Mouse (Mus musculus) embryonic facial prominence, embryonic 14.5 days (tissue): ENCODE measurements around the gene Htatip2. TPM values are rescaled to one million over a fixed set of nuclear protein-coding genes. Genes with fewer than 3 reads are reported as not detected.

Experiments
- ATAC-seq: fragments of 200-750 bp; cut with Nextera tagmentation; 2 replicates; pipeline ENCODE4 v1.8.0; 2017; ENCODE audit warnings: low read depth, moderate number of reproducible peaks, moderate TSS enrichment
- DNase-seq: peaks from one replicate; pipeline ENCODE4 v3.0.0-alpha.2; 2015; ENCODE audit warnings: low spot score
- H3K27ac ChIP-seq: fragments of 300-500 bp; sonication (generic); replicated peaks from 2 replicates; pipeline ENCODE4 v1.5.1; 2014; ENCODE audit warnings: low read depth, mild to moderate bottlenecking, low read length, moderate library complexity
- H3K27me3 ChIP-seq: fragments of 300-500 bp; sonication (generic); replicated peaks from 2 replicates; pipeline ENCODE4 v1.6.1; 2014; ENCODE audit warnings: low read length; ENCODE audit not compliant: control insufficient read depth, insufficient read depth
- H3K36me3 ChIP-seq: fragments of 300-500 bp; sonication (generic); 2 replicates; pipeline ENCODE4 v1.6.1; 2014; ENCODE audit warnings: low read length, mixed read lengths; ENCODE audit not compliant: control insufficient read depth, insufficient read depth
- H3K4me1 ChIP-seq: fragments of 300-500 bp; sonication (generic); 2 replicates; pipeline ENCODE4 v1.6.1; 2014; ENCODE audit warnings: antibody characterized with exemption, low read length; ENCODE audit not compliant: control insufficient read depth, insufficient read depth
- H3K4me2 ChIP-seq: fragments of 300-500 bp; sonication (generic); 2 replicates; pipeline ENCODE4 v1.6.1; 2014; ENCODE audit warnings: low read depth, mild to moderate bottlenecking, low read length, moderate library complexity, mixed read lengths
- H3K4me3 ChIP-seq: fragments of 300-500 bp; sonication (generic); 2 replicates; pipeline ENCODE4 v1.5.1; 2014; ENCODE audit warnings: low read depth, mild to moderate bottlenecking, low read length
- H3K9ac ChIP-seq: fragments of 300-500 bp; sonication (generic); 2 replicates; pipeline ENCODE4 v1.6.1; 2014; ENCODE audit warnings: low read depth, mild to moderate bottlenecking, low read length, moderate library complexity, mixed read lengths
- H3K9me3 ChIP-seq: fragments of 300-500 bp; sonication (generic); 2 replicates; pipeline ENCODE4 v1.6.1; 2016; ENCODE audit warnings: low read length; ENCODE audit not compliant: control insufficient read depth
- WGBS: fragments of 180-500 bp; shearing (Covaris S2); extraction: QIAGEN DNeasy Blood & Tissue Kit; methylation state at CpG from one replicate; pipeline ENCODE4 v1.1.7; 2014; 5-methylcytosine and 5-hydroxymethylcytosine counted together
- polyA plus RNA-seq: library from polyadenylated mRNA; unstranded; fragments of >200 nt; fragmentation: Nextera tagmentation; extraction: Ambion mirVana; gene quantifications from 2 replicates; pipeline ENCODE4 v1.2.1, GENCODE M21; 2014

Gene Htatip2
- polyA plus RNA-seq, 1 experiment from 2014 or later, result 10.5 TPM

- H3K4me3 ChIP-seq, result peak within 1 kb of the TSS; percentile 71
- peak; percentile 98 for DNase-seq
- H3K9me3 ChIP-seq, result no peaks in the 10 kb centered on the region
- H3K27me3 ChIP-seq, result no peaks in the 10 kb centered on the region
- ATAC-seq, result peak; percentile 98
- no peaks in the 10 kb centered on the region for H3K4me1 ChIP-seq
- H3K9ac ChIP-seq, result peak within 1 kb of the TSS; percentile 80
- peak within 1 kb of the TSS; percentile 74 for H3K27ac ChIP-seq
- peak within 1 kb of the TSS; percentile 79 for H3K4me2 ChIP-seq
- H3K36me3 ChIP-seq, result peaks cover 24% of the 10 kb centered on the region
- WGBS, result under 1% methylated on average over 42 of the region's 92 CpGs
Measured at GRCm38 (mm10) chr7:49778114-49778901, 19.4 kb downstream of the Htatip2 start, which contains the start of gene Prmt3. TSS of gene Prmt3 (plus strand) at chr7:49778346.

GRCm38 (mm10) chr7:49778904-49779615 is 20.1 kb downstream of the Htatip2 start:
- Histone ChIP-seq H3K9ac (peak overlapping the region; percentile 80), H3K9me3 (no peaks in the 10 kb centered on the region), H3K4me3 (peak overlapping the region; percentile 71), H3K36me3 (peaks cover 29% of the 10 kb centered on the region), H3K4me2 (peak overlapping the region; percentile 79), H3K4me1 (no peaks in the 10 kb centered on the region), H3K27me3 (no peaks in the 10 kb centered on the region), H3K27ac (no peak overlapping the region)
- ATAC-seq, result no peak
- no peak for DNase-seq
- 71% methylated on average over 12 of the region's 12 CpGs for WGBS

GRCm38 (mm10) chr7:49783017-49783416 is 24.1 kb downstream of the Htatip2 start:
- Histone ChIP-seq H3K9ac (no peak overlapping the region), H3K36me3 (peaks cover 54% of the 10 kb centered on the region), H3K4me2 (no peak overlapping the region), H3K4me3 (no peak overlapping the region), H3K27ac (no peak overlapping the region), H3K27me3 (no peaks in the 10 kb centered on the region), H3K9me3 (no peaks in the 10 kb centered on the region), H3K4me1 (no peaks in the 10 kb centered on the region)
- DNase-seq (no peak), ATAC-seq (no peak)
- WGBS, result 92% methylated on average over 2 of the region's 2 CpGs

- H3K36me3 ChIP-seq, result peaks cover 70% of the 10 kb centered on the region
- 88% methylated on average over 7 of the region's 7 CpGs for WGBS
Measured at GRCm38 (mm10) chr7:49785141-49785540, 26.2 kb downstream of the Htatip2 start.

GRCm38 (mm10) chr7:49786618-49787382 is 27.9 kb downstream of the Htatip2 start:
- ATAC-seq, result no peak
- no peak overlapping the region for H3K4me3 ChIP-seq

More at GRCm38 (mm10) chr7:49785141-49785540, 26.2 kb downstream of the Htatip2 start:
- Histone ChIP-seq H3K27me3 (no peaks in the 10 kb centered on the region), H3K4me1 (no peaks in the 10 kb centered on the region), H3K9ac (no peak overlapping the region), H3K9me3 (no peaks in the 10 kb centered on the region), H3K27ac (no peak overlapping the region), H3K4me3 (no peak overlapping the region), H3K4me2 (no peak overlapping the region)
- DNase-seq, result no peak
- no peak for ATAC-seq

GRCm38 (mm10) chr7:49787383-49787645 is 28.4 kb downstream of the Htatip2 start:
- no peak for ATAC-seq
- WGBS, result 93% methylated on average over 3 of the region's 3 CpGs
- H3K4me1 ChIP-seq, result no peaks in the 10 kb centered on the region
- H3K4me2 ChIP-seq, result no peak overlapping the region
- no peak overlapping the region for H3K9ac ChIP-seq
- H3K27ac ChIP-seq, result no peak overlapping the region
- no peak overlapping the region for H3K4me3 ChIP-seq
- no peak for DNase-seq
- H3K27me3 ChIP-seq, result no peaks in the 10 kb centered on the region
- no peaks in the 10 kb centered on the region for H3K9me3 ChIP-seq
- H3K36me3 ChIP-seq, result peaks cover 73% of the 10 kb centered on the region

More at GRCm38 (mm10) chr7:49786618-49787382, 27.9 kb downstream of the Htatip2 start:
- no peaks in the 10 kb centered on the region for H3K4me1 ChIP-seq
- no peaks in the 10 kb centered on the region for H3K9me3 ChIP-seq
- no peak overlapping the region for H3K27ac ChIP-seq
- H3K9ac ChIP-seq, result no peak overlapping the region
- H3K4me2 ChIP-seq, result no peak overlapping the region
- peaks cover 77% of the 10 kb centered on the region for H3K36me3 ChIP-seq
- peak; percentile 76 for DNase-seq
- whole genome bisulfite sequencing, result 72% methylated on average over 12 of the region's 12 CpGs
- H3K27me3 ChIP-seq, result no peaks in the 10 kb centered on the region

GRCm38 (mm10) chr7:49794304-49794703 is 35.4 kb downstream of the Htatip2 start:
- DNase-seq (no peak), ATAC-seq (no peak)
- H3K36me3 ChIP-seq, result peaks cover 82% of the 10 kb centered on the region
- no peaks in the 10 kb centered on the region for H3K9me3 ChIP-seq
- no peak overlapping the region for H3K27ac ChIP-seq
- no peaks in the 10 kb centered on the region for H3K4me1 ChIP-seq
- H3K4me2 ChIP-seq, result no peak overlapping the region
- no peaks in the 10 kb centered on the region for H3K27me3 ChIP-seq
- 86% methylated on average over 2 of the region's 2 CpGs for WGBS
- H3K4me3 ChIP-seq, result no peak overlapping the region
- no peak overlapping the region for H3K9ac ChIP-seq

GRCm38 (mm10) chr7:49797171-49797570 is 38.3 kb downstream of the Htatip2 start:
- Histone ChIP-seq H3K27ac (no peak overlapping the region), H3K27me3 (no peaks in the 10 kb centered on the region), H3K4me1 (no peaks in the 10 kb centered on the region), H3K4me2 (no peak overlapping the region), H3K9me3 (no peaks in the 10 kb centered on the region), H3K36me3 (peaks cover 69% of the 10 kb centered on the region), H3K4me3 (no peak overlapping the region), H3K9ac (no peak overlapping the region)
- no peak for DNase-seq
- ATAC-seq, result no peak
- 65% methylated on average over 1 of the region's 1 CpGs for WGBS
